Mouse (Mus musculus) C2C12 (cell line): ENCODE results near the gene BC147527.

Source experiments
- CTCF ChIP-seq: IDR thresholded peaks from one replicate; pipeline ENCODE4 v1.5.1; 2011; ENCODE audit not compliant: control insufficient read depth, insufficient read depth, insufficient read length
- MAX ChIP-seq: IDR thresholded peaks from one replicate; pipeline ENCODE4 v1.6.1; 2011; ENCODE audit warnings: mild to moderate bottlenecking, control low read depth
- USF1 ChIP-seq: IDR thresholded peaks from one replicate; pipeline ENCODE4 v1.6.1; 2011; ENCODE audit warnings: low read depth, mild to moderate bottlenecking, control low read depth, moderate library complexity

DNA sequence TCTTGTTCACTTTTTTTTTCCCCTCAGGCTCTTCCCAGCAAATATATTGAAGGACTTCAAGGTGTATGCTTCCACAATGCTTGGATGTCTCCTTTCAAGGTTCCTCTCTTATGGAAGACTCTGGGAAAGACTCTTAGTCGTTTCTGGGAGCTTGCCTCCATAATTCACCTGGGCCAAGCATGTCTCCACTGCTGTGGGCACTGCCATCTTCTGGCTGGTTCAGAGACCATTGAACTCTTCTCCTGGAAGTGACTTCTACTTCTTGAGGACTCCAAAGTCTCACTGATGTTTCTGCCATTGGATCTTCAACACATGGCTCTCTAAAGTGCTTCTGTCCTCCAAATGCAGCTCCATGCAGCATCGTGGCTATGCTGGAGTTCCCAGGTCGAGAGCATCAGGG lies 20.0 kb downstream of the BC147527 start:
- TF ChIP-seq CTCF = no peak
- no peak for TF ChIP-seq MAX
- no peak for TF ChIP-seq USF1
